Mouse (Mus musculus): ENCODE data around the gene Fmod. TPM values are rescaled to one million over a fixed set of nuclear protein-coding genes. Genes with fewer than 3 reads are reported as not detected.

Fmod gene
- total RNA-seq, 1 experiment from 2014 or later: 13.9 TPM

- no peak for DNase-seq
Measured at GRCm38 (mm10) chr1:134076789-134077188, 39.7 kb downstream of the Fmod start.

GRCm38 (mm10) chr1:134077389-134078060 is 40.5 kb downstream of the Fmod start:
- peak; percentile 58 for DNase-seq

DNA sequence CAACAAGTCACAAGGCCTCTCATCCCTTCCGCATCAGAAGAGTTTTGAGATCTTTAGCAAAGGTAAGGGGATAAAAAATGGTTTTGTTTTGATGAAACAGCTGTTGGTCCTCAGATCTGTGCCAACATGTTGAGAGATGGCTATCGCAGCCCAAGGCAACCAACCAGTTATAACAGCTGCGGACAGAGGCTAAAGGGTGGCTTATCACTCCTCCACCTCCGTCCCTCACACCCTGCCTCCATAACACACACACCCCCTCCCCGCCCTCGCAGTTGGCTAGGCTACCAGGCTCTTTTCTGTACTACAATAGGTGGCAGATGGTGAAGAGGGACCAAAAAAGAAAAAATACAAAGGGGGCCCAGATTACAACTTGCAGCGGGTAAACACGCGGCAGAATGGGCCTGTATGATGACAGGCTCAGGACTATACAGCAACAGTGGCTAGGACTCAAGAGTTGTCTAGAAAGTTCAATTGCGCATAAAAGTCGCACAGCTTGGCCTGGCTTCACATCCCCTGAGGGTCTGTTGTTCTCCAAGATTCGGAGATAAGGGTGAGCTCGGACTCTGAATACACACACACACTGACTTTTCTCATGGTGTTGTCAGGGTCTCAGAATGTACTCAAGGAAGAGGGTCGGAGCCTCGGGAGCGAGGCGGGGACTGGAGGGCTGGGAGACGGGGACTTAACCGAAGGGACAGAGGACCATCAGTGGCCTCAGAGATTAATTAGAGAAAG is 41.2 kb downstream of the Fmod start:
- no peak for DNase-seq

GRCm38 (mm10) chr1:134078802-134079476 is 41.9 kb downstream of the Fmod start, which contains the start of gene Btg2:
Gene Btg2, minus strand, starts transcription at chr1:134079120.
- peak; percentile 99 for DNase-seq

DNA sequence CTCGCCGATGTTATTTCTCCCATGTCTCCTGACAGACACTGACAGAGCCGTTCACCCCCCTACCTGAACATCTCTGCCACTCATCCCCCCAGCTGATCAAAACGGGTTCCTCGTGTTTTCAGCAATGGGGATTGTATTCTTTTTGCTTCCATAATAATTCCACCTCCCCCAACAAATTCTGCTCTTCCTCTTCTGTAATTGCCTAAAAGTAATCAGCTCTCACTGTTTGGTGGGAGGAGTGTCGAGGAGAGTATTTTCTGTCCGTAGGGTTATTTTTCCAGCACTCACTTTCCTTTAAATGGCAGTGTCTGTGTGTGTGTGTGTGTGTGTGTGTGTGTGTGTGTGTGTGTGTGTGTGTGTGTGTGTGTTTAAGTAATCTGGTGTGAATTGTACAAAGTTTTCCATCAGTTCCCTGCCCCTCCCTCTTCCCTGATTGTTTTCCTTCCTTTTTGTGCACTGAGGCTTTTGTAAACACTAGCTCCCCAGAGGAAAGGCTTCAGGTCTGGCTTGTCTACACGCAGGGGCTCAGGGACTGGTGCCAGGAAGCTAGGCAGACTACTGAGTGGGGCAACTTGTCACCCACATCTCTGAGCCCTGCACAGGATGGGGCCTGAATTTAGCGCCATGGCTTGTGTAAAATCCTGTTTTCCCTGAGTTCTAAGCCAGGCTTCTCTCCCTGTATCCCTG is 42.6 kb downstream of the Fmod start:
- peak; percentile 63 for DNase-seq

DNA sequence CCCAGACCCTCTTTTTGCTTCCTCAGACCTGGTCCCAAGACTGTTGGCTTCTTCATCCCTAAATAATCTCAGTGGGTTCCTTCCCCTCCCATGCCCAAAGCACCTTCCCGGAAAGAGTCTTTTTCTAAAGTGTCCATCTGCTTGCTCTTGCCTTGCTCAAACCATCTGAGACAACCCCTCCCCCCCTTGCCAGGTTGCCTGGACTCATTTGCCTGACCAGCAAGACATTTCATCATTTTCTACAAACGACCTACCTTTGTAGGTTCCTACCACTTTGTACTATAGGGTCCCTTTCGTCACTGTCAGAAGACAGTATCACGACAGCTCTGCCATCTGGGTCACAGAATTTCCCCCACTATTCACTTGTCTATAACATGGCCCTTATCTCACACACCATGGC is 43.4 kb downstream of the Fmod start:
- DNase-seq: no peak

DNA sequence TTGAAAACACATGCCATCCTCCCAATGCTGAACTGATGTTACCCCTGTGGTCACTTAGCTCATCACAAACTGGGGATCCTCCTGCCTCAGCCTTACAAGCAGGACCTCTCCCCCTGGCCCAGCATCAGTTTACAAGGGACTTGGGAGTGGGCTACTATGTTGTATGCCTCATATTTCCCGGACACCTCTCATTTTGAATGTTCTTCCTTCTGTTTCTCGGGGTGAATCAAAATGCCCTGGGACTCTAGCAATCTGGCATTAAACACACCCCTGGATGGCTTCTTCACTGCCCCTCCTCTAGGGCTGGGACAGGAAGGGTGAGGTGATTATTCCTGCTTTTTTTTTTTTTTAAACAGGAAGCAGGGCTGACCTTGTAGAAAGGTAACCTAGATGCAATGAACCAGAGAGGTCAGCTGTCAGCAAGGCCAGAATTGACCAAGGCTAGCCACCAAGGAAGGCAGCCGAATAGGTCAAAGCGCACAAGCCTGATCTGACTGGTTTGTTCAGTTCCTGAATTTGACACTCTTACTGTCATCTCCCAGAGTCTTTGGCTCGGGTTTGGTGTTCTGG is 43.9 kb downstream of the Fmod start:
- DNase-seq: no peak

DNA sequence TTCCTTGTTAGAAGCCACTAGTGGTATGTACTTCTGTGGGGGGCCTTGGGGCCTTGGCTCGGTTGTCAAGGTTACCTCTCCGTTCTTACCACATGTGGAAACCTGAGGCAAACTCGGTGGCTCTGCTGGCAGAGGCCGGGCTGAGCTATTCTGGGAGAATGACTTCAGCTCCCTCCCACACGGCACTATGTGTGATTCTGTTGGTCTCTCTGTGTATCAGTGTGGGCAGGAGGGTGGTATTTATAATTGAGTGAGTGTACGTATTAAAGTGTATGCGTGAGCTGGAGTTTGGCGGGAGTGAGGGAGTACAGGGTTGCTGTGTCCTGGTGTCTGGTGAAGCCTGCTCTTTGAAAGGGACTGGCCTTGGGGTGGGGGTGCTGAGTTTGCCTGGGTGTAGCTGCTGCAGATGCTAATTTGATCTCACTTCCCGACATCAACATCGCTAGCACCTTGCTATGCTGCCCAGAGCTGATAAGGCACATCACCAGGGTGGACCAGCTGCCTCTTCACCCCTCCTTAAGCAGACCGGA is 46.0 kb downstream of the Fmod start:
- DNase-seq: peak; percentile 82

DNA sequence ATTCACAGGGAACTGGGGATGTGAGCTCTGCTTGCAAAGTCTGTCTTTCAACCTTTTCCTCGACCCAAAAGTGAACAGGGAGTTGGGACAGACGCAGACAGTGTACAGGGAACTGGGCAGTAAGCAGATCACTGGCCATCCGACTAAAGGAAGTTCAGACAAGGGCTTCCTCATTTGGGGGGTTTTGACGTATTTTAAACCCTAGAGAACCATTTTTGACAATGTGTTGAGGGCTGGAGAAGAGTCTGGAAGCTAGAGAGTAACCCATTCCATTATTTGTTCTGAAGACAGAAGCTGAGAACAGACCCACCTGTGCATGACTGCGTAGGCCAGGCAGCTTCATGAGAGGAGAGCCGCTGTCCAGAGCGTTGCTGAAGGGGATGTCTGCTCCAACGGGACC is 46.6 kb downstream of the Fmod start:
- no peak for DNase-seq

GRCm38 (mm10) chr1:134084128-134084527 is 47.1 kb downstream of the Fmod start:
- peak; percentile 46 for DNase-seq

GRCm38 (mm10) chr1:134086017-134086416 is 49.0 kb downstream of the Fmod start:
- no peak for DNase-seq

DNA sequence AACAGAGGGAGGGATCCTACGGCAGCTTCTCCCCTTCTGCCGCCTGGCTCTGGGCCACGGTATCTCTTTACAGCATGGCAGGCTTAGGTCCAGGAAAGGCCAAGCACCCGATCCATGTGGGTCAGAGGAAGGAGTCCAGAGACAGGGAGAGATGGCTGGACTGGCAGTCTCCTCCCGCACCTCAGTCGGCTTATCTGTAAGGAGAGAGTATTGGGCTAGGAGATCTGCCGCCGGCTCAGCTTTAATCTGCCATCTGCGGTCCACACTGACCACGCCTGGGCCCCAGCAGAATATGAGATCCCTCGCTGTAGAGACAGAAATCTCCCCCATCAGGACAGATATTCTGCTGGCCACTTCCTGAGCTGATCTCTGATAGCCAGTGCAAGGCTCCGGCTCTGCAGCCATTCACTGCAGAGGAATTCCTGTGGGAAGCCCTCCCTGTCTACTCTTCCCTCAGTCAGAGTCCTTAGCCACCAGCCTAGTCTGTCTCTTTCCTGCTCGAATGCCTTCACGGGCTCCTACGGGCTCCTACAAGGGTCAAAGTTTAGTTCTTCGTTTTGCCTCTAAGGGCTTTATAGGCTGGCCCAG is 49.9 kb downstream of the Fmod start:
- DNase-seq: peak; percentile 38

DNA sequence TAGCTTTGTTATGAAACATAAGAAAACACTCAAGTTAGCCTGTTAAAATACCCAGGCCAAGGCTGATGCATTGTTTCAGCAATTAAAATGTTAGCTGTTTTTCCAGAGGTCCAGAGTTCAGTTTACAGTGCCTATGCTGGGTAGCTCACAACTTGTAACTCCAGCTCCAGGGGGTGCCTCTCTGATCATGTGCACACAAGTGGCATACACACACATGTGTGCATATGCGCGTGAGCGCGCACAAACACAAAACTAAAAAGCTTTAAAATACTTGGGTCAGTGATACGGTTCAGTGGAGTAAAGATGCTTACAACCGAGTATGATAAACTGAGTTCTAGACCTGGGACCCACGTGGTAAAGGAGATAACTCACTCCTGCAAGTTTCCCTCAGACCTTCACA is 52.0 kb downstream of the Fmod start:
- DNase-seq: no peak

GRCm38 (mm10) chr1:134091851-134092250 is 54.8 kb downstream of the Fmod start:
- DNase-seq: no peak

GRCm38 (mm10) chr1:134092368-134092767 is 55.3 kb downstream of the Fmod start:
- no peak for DNase-seq

- peak; percentile 97 for DNase-seq
Measured at GRCm38 (mm10) chr1:134092852-134093770, 56.1 kb downstream of the Fmod start.

DNA sequence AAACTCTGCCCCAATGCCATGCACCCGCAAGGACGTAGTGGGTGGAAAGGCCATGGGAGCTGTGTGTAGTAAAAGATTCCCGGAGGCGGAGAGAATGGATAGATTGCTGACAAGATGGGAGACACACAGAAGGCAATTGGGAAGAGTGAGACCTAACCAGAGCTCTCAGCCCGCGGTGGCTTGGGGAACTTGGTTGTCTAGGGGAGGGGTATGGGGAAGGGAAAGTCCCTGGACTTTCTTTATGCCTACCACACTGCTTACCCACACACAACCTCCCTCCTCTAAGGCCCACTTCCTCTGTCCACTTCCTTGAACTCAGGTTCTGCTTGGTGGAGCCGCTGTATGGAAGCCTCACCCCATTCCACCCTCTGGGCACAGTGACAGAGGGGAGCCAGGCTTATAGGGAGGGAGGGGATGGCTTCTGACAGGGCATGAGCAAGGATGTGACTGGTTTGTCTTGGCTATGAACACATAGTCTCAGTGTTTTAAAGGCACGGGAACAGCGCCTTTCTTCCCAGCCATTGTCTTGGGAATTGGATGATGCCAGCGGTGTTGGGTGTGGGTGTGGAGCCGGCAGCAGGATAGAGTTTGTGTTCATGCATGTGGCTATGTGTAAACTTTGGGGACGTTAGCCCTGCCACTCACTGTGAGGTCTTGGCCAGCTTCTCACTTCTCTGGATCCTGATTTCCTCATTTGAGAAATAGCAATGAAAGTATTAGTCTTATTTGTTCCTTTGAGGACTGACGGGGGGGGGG is 56.9 kb downstream of the Fmod start:
- DNase-seq: no peak

- DNase-seq: no peak
Measured at GRCm38 (mm10) chr1:134095033-134095612, 58.1 kb downstream of the Fmod start.

GRCm38 (mm10) chr1:134095721-134096120 is 58.7 kb downstream of the Fmod start:
- no peak for DNase-seq
